Mouse (Mus musculus) ovary, postnatal 36 days (tissue): ENCODE results near the gene Ago3.

Experiments
- DNase-seq: peaks from one replicate; pipeline ENCODE4 v3.0.0; 2022; ENCODE audit warnings: low spot score, mixed read lengths

The Ago3 gene

GRCm38 (mm10) chr4:126310344-126310743, 119.0 kb downstream of the Ago3 start:
- no peak for DNase-seq

GRCm38 (mm10) chr4:126309922-126310309, 119.4 kb downstream of the Ago3 start:
- peak; percentile 82 for DNase-seq

- DNase-seq = no peak
These were observed 120.0 kb downstream of the Ago3 start for GRCm38 (mm10) chr4:126309211-126309921.

- DNase-seq = no peak
These were observed 122.5 kb downstream of the Ago3 start for GRCm38 (mm10) chr4:126306827-126307226.

- no peak for DNase-seq
These were observed 123.3 kb downstream of the Ago3 start for GRCm38 (mm10) chr4:126306058-126306457.

- no peak for DNase-seq
These were observed 123.9 kb downstream of the Ago3 start for GRCm38 (mm10) chr4:126305428-126305827.

GRCm38 (mm10) chr4:126303877-126304276, 125.5 kb downstream of the Ago3 start:
- no peak for DNase-seq

- no peak for DNase-seq
These were observed 127.6 kb downstream of the Ago3 start for GRCm38 (mm10) chr4:126301584-126302309.

- DNase-seq = no peak
These were observed 128.3 kb downstream of the Ago3 start for GRCm38 (mm10) chr4:126300916-126301583.

GRCm38 (mm10) chr4:126296617-126297101, 132.7 kb downstream of the Ago3 start:
- peak; percentile 74 for DNase-seq

- DNase-seq = no peak
These were observed 133.4 kb downstream of the Ago3 start for GRCm38 (mm10) chr4:126295937-126296336.

- DNase-seq = no peak
These were observed 134.2 kb downstream of the Ago3 start for GRCm38 (mm10) chr4:126295152-126295551.

- no peak for DNase-seq
These were observed 138.2 kb downstream of the Ago3 start for GRCm38 (mm10) chr4:126291196-126291595.

GRCm38 (mm10) chr4:126290314-126290713, 139.0 kb downstream of the Ago3 start:
- no peak for DNase-seq

- DNase-seq = no peak
These were observed 141.2 kb downstream of the Ago3 start for GRCm38 (mm10) chr4:126288085-126288666.

GRCm38 (mm10) chr4:126287302-126287995, 141.9 kb downstream of the Ago3 start:
- DNase-seq = no peak

GRCm38 (mm10) chr4:126286492-126286891, 142.9 kb downstream of the Ago3 start, which contains the start of gene Col8a2:
Col8a2 (plus strand) TSS chr4:126286793.
- DNase-seq = peak; percentile 27

- no peak for DNase-seq
These were observed 145.8 kb downstream of the Ago3 start for GRCm38 (mm10) chr4:126283582-126283981.

- no peak for DNase-seq
These were observed 147.7 kb downstream of the Ago3 start for GRCm38 (mm10) chr4:126281706-126282105.
